Mouse (Mus musculus) liver, embryonic 14.5 days (tissue): ENCODE measurements around the gene Ankrd34a. TPM values are rescaled to one million over a fixed set of nuclear protein-coding genes. Genes with fewer than 3 reads are reported as not detected.

Source experiments
- ATAC-seq: fragments of 200-750 bp; cut with Nextera tagmentation; 2 replicates; pipeline ENCODE4 v1.8.0; 2017; ENCODE audit warnings: moderate number of reproducible peaks, mild to moderate bottlenecking, moderate library complexity; ENCODE audit not compliant: insufficient read depth
- DNase-seq, 3 experiments: peaks; one replicate each; pipeline ENCODE4 v3.0.0-alpha.2; 2012 to 2013; ENCODE audit warnings: low read depth in 3 of 3, low spot score in 3 of 3
- H3K27ac ChIP-seq: fragments of 300-500 bp; sonication (generic); 2 replicates; pipeline ENCODE4 v1.5.1; 2014; ENCODE audit warnings: moderate library complexity, mild to moderate bottlenecking, control low read depth, inconsistent platforms
- H3K27me3 ChIP-seq: fragments of 300-500 bp; sonication (generic); 2 replicates; pipeline ENCODE4 v1.6.1; 2014; ENCODE audit warnings: mild to moderate bottlenecking, low read length, moderate library complexity; ENCODE audit not compliant: control insufficient read depth, insufficient read depth
- H3K36me3 ChIP-seq: fragments of 300-500 bp; sonication (generic); replicated peaks from 2 replicates; pipeline ENCODE4 v1.6.1; 2014; ENCODE audit warnings: low read depth; ENCODE audit not compliant: control insufficient read depth, insufficient read depth
- H3K4me1 ChIP-seq, 2 experiments: fragments of 200-500 bp in 1 of 2; fragments of 300-500 bp in 1 of 2; sonication (generic) in 1 of 2; replicated peaks; 2 replicates each; pipeline ENCODE4 v1.6.1; 2012 to 2014; ENCODE audit warnings: antibody characterized with exemption in 1 of 2, inconsistent platforms in 1 of 2, low read length in 1 of 2; ENCODE audit not compliant: control insufficient read depth in 2 of 2, insufficient read depth in 2 of 2
- H3K4me2 ChIP-seq: fragments of 300-500 bp; sonication (generic); 2 replicates; pipeline ENCODE4 v1.6.1; 2014; ENCODE audit warnings: low read depth, mild to moderate bottlenecking, control low read depth, moderate library complexity
- H3K4me3 ChIP-seq, 2 experiments: fragments of 200-500 bp in 1 of 2; fragments of 300-500 bp in 1 of 2; sonication (generic) in 1 of 2; 2 replicates each; pipeline ENCODE4 v1.5.1; 2012 to 2014; ENCODE audit warnings: low read depth in 2 of 2, low read length in 2 of 2, mild to moderate bottlenecking in 2 of 2, control low read depth in 1 of 2, inconsistent platforms in 1 of 2, moderate library complexity in 1 of 2; ENCODE audit not compliant: insufficient read depth in 1 of 2
- H3K9ac ChIP-seq: fragments of 300-500 bp; sonication (generic); replicated peaks from 2 replicates; pipeline ENCODE4 v1.6.1; 2014; ENCODE audit warnings: mild to moderate bottlenecking, control low read depth, moderate library complexity
- H3K9me3 ChIP-seq: fragments of 300-500 bp; sonication (generic); 2 replicates; pipeline ENCODE4 v1.6.1; 2016; ENCODE audit warnings: low read length, mixed read lengths; ENCODE audit not compliant: control insufficient read depth
- CTCF ChIP-seq: IDR thresholded peaks from 2 replicates; pipeline ENCODE4 v1.5.1; 2016; ENCODE audit warnings: antibody characterized with exemption, low read depth, control low read depth
- EP300 ChIP-seq: IDR thresholded peaks from 2 replicates; pipeline ENCODE4 v1.6.1; 2016; ENCODE audit warnings: antibody characterized with exemption, low read depth
- WGBS: fragments of 180-500 bp; shearing (Covaris S2); extraction: QIAGEN DNeasy Blood & Tissue Kit; methylation state at CpG from one replicate; pipeline ENCODE4 v1.1.7; 2014; ENCODE audit not compliant: insufficient replicate concordance; 5-methylcytosine and 5-hydroxymethylcytosine counted together
- polyA plus RNA-seq, 2 experiments: library from polyadenylated mRNA; depleted of rRNA in 1 of 2; stranded (reverse) in 1 of 2; unstranded in 1 of 2; fragments of >200 nt; fragmentation: Nextera tagmentation in 1 of 2; extraction: Ambion mirVana in 1 of 2; gene quantifications; 2 replicates each; pipeline versions ENCODE4 v1.2.1 to v1.2.3; 2012 to 2014

Ankrd34a gene
- polyA plus RNA-seq, 2 experiments = 0.08 TPM; not detected in 1

- no peaks in the 10 kb centered on the region for H3K36me3 ChIP-seq
- peak in 1 of 3 experiments; percentile 68 for DNase-seq
- no peak overlapping the region for H3K4me3 ChIP-seq
- TF ChIP-seq EP300 = no peak
- TF ChIP-seq CTCF = peak; percentile 43; the same call in 1 of the 2 replicates
- no peak overlapping the region for H3K4me2 ChIP-seq
- H3K9me3 ChIP-seq = no peaks in the 10 kb centered on the region
- H3K27ac ChIP-seq = no peak overlapping the region
- ATAC-seq = no peak
- H3K9ac ChIP-seq = no peak overlapping the region
- H3K27me3 ChIP-seq = no peaks in the 10 kb centered on the region
- no peaks in the 10 kb centered on the region; a peak in 3 of 4 replicates for H3K4me1 ChIP-seq
- WGBS = 9% methylated on average over 8 of the region's 8 CpGs
Measured at GRCm38 (mm10) chr3:96551203-96551602, 45.2 kb upstream of the Ankrd34a start.

- Histone ChIP-seq H3K9me3 (no peaks in the 10 kb centered on the region), H3K27ac (no peak overlapping the region), H3K9ac (no peak overlapping the region), H3K36me3 (no peaks in the 10 kb centered on the region), H3K4me1 (peaks cover 0 to 1% of the 10 kb centered on the region in 2 experiments; a peak in 3 of 4 replicates), H3K4me3 (no peak overlapping the region), H3K4me2 (no peak overlapping the region), H3K27me3 (no peaks in the 10 kb centered on the region)
- DNase-seq = no peak
- TF ChIP-seq CTCF = no peak
- no peak for TF ChIP-seq EP300
- no peak for ATAC-seq
- WGBS = 54% methylated on average over 7 of the region's 7 CpGs
Measured at GRCm38 (mm10) chr3:96551890-96552289, 44.5 kb upstream of the Ankrd34a start.

- H3K4me2 ChIP-seq = no peak overlapping the region
- no peak overlapping the region for H3K27ac ChIP-seq
- no peaks in the 10 kb centered on the region for H3K9me3 ChIP-seq
- no peak overlapping the region for H3K9ac ChIP-seq
- no peaks in the 10 kb centered on the region for H3K27me3 ChIP-seq
- H3K4me3 ChIP-seq = no peak overlapping the region
- peaks cover 0 to 3% of the 10 kb centered on the region in 2 experiments; a peak in 3 of 4 replicates for H3K4me1 ChIP-seq
- WGBS = 45% methylated on average over 6 of the region's 6 CpGs
- H3K36me3 ChIP-seq = no peaks in the 10 kb centered on the region
- no peak for DNase-seq
- TF ChIP-seq CTCF = no peak
- no peak for TF ChIP-seq EP300
- no peak for ATAC-seq
Measured at GRCm38 (mm10) chr3:96553601-96554000, 42.8 kb upstream of the Ankrd34a start.

GRCm38 (mm10) chr3:96554251-96554650, 42.2 kb upstream of the Ankrd34a start:
- no peak overlapping the region for H3K4me3 ChIP-seq
- H3K9ac ChIP-seq = no peak overlapping the region
- no peak overlapping the region for H3K27ac ChIP-seq
- WGBS = 74% methylated on average over 6 of the region's 6 CpGs
- H3K27me3 ChIP-seq = no peaks in the 10 kb centered on the region
- TF ChIP-seq EP300 (no peak), CTCF (no peak)
- H3K4me2 ChIP-seq = no peak overlapping the region
- peaks cover under 1 to 3% of the 10 kb centered on the region in 2 experiments; a peak in 3 of 4 replicates for H3K4me1 ChIP-seq
- no peaks in the 10 kb centered on the region for H3K9me3 ChIP-seq
- no peaks in the 10 kb centered on the region for H3K36me3 ChIP-seq
- DNase-seq = no peak
- ATAC-seq = no peak

- Histone ChIP-seq H3K36me3 (peaks cover 7% of the 10 kb centered on the region), H3K27ac (no peak overlapping the region), H3K4me3 (no peak overlapping the region), H3K9me3 (no peaks in the 10 kb centered on the region), H3K27me3 (no peaks in the 10 kb centered on the region), H3K4me2 (no peak overlapping the region), H3K4me1 (peaks cover 7 to 11% of the 10 kb centered on the region in 2 experiments), H3K9ac (no peak overlapping the region)
- DNase-seq (no peak), ATAC-seq (no peak)
- WGBS = 78% methylated on average over 12 of the region's 12 CpGs
- TF ChIP-seq CTCF (no peak), EP300 (no peak)
Measured at GRCm38 (mm10) chr3:96555041-96555596, 41.3 kb upstream of the Ankrd34a start.
